Mouse (Mus musculus) 3134 (cell line): ENCODE measurements around the gene Gadd45gip1.

Experiments
- DNase-seq: peaks from one replicate; pipeline ENCODE4 v3.0.0-alpha.2; 2011; ENCODE audit warnings: low spot score; ENCODE audit not compliant: insufficient read length; ENCODE audit errors: extremely low read depth

Gene Gadd45gip1

DNA sequence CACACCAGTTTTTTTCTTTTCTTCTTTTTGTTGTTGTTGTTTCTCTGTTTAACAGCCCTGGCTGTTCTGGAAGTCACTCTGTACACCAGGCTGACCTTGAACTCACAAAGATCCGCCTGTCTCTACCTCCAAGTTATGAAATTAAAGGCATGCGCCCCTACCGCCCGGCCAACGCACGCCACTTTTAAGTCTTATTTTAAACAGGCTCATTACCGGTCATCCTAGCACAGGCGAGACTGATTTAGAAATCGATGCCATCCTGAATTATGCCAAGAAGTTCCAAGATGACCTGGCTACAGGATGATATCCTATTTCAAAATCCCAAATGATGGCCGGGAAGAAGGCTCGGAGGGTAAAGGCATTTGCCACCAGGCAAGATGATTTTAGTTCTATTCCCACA lies at the start of gene Gadd45gip1:
TSS of gene Gadd45gip1 (plus strand) at position 33 of the 400 bp plus-strand sequence.
- peak; percentile 57 for DNase-seq

GRCm38 (mm10) chr8:84781686-84782505 lies 49.4 kb upstream of the Gadd45gip1 start:
- DNase-seq: no peak

- peak; percentile 43 for DNase-seq
These were observed 48.6 kb upstream of the Gadd45gip1 start for GRCm38 (mm10) chr8:84782680-84783079.

- no peak for DNase-seq
These were observed 48.0 kb upstream of the Gadd45gip1 start for GRCm38 (mm10) chr8:84783198-84783918.

DNA sequence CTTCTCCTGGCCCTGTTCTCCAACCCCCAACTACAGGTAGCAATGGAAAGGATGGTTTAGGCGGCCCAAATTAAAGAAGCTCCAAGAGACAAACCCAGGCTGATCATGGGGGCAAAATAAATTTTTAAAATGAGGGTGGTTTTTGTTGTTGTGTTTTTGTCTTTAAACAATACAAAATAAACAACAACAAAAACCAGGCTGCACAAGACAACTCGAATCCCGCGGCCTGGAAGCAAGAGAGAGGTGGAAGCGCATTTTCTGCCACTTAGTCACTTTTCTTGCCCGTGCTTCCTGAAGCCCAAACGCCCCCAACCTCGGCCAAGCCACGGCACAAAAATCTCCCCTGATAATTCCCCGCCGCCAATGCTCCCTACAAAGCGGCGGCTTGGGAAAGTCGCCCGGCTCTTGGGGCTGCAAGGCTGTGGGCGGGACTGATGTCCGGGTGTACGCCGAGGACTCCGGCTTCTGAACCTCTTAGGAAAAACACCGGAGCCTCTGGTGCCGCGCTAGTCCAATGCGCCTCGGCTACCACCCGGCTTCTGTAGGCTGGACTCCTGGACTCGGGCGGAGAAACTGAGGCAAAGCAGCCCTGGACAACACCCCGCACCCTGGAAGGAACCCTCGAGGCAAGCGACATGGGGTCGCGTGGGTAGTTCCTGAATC lies 47.3 kb upstream of the Gadd45gip1 start:
- peak; percentile 77 for DNase-seq

- peak; percentile 84 for DNase-seq
These were observed 46.4 kb upstream of the Gadd45gip1 start for GRCm38 (mm10) chr8:84784681-84785505.

- DNase-seq: no peak
These were observed 45.9 kb upstream of the Gadd45gip1 start for GRCm38 (mm10) chr8:84785506-84785755.

GRCm38 (mm10) chr8:84785756-84786677 lies 45.3 kb upstream of the Gadd45gip1 start:
- peak; percentile 85 for DNase-seq

- DNase-seq: peak; percentile 36
These were observed 44.4 kb upstream of the Gadd45gip1 start for GRCm38 (mm10) chr8:84786801-84787467.

DNA sequence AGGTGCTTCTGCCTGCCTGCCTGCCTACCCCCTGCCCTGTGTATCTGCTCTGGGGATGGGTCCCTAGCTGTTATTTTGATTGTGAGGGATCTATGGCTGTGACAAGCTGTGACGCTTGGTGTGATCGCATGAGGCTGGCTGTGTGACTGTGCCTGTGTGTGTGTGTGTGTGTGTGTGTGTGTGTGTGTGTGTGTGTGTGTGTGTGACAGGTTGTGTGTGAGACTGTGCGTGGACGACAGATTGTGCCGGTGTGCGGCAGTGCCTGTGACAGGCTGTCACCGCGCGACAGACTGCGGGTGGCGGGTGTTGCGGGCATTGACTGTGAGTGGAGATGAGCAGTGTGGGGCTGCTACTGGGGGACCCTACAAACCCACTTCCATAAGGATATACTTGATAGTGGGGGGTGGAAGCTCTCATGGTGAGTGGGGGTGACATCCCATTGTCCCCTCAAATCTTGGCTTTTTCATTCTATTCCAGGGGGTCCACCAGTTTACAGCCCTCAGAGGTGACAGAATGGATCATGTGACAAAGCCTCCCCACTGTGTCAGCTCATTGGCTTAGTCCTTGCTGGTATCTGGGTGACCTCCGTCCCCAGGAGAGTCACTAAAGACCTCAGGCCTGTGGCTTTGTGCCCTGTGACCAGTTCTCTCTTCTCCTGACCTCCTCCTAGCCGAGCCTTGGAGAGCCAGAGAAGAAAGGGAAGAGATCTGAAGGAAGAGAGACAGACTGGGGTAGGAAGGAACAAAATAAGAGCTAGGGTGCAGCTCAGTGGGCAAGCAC lies 43.6 kb upstream of the Gadd45gip1 start:
- no peak for DNase-seq

GRCm38 (mm10) chr8:84788896-84789295 lies 42.4 kb upstream of the Gadd45gip1 start:
- DNase-seq: peak; percentile 58

GRCm38 (mm10) chr8:84789345-84789744 lies 42.0 kb upstream of the Gadd45gip1 start:
- no peak for DNase-seq

GRCm38 (mm10) chr8:84789855-84790486 lies 41.4 kb upstream of the Gadd45gip1 start:
- DNase-seq: peak; percentile 37

DNA sequence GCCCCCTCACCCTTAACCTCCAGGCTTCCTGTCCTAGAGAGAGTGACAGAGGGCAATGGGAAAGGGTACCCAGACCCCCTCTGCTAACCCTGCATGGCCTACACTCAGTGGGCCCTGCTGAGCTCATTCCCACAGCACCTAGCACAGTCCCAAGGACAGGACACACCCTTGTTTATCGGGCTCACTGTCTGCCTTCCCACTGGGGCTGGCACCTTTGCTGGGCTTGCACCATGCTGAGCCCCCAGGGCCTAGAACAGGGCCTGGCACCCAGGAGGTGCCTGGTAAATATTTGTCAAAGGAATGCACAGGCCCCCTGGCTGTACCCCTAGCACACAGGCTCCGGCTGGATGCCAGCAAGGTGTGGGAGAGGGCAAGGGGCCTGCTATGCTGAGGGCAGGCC lies 40.8 kb upstream of the Gadd45gip1 start:
- no peak for DNase-seq

DNA sequence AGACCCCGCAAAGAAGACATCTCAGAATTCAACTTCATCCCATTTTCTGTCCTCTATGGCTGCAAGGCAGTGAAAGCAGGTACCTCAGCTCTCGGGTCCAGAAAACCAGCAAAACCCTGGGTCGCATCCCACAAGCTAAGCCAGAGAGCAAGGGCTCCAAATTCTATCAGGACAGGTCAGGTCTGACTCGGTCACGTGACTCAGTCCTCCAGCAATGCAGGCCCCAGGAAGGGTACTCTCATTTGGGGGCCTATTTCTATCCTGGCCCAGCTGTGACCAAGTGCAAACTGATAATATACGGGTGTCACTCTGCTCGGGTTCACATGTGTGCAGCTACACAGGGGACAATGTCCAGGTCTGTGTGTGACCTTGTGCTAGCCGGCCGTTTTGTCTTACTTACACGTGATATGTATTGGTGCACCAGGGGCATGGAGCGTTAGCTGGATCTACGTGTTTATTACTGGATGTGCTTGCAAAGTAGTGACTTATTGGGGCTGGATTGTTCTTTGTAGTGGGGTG lies 38.8 kb upstream of the Gadd45gip1 start:
- no peak for DNase-seq

- no peak for DNase-seq
These were observed 38.2 kb upstream of the Gadd45gip1 start for GRCm38 (mm10) chr8:84793134-84793533.

DNA sequence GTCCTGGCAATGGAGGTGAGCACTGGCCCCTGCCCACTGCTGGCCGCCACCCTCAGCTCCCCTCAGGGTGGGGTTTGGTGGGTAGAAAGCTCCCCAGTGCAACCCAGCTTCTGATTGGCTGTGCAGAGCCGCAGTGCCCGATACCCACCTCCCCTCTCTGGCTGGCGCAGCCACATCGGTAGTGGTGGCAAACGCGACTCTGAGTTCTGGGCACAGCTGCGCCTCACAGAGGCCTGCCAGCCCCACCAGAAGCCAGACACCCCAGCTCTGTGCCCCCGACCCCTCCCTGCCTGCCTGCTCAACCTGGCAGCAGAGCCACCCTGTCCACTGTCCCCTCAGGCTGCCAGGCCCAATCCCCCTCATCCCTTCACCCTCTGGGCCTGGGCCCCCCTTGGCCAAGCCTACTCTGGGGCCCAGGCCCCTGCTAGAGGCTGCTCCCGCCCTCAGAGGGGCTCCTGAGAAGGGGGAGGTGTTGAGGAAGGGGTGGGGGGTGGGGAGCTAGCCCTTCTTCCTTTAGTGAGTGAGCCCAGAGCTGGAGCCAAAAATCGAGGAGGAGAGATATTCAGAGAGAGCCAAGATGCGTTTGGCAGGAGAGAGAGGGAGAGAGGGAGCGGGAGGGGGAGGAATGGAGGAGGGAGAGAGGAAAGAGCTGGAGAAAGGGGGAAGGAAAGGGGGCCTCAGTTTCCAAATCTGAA lies 37.4 kb upstream of the Gadd45gip1 start:
- peak; percentile 61 for DNase-seq
